Mouse (Mus musculus) gastrocnemius, postnatal 14 days (tissue): Measurements from ENCODE around the gene Myt1. TPM values are rescaled to one million over a fixed set of nuclear protein-coding genes. Genes with fewer than 3 reads are reported as not detected.
"Not testable (repeated sequence)": the region's sequence is repeated elsewhere in the genome, so short reads cannot be mapped to it uniquely, and the experiment has no call there.

Experiments
- DNase-seq: peaks from one replicate; pipeline ENCODE4 v3.0.0; 2021; ENCODE audit warnings: mixed read lengths
- intact Hi-C: fragments of 180-260 bp; cut with DNase I; formaldehyde crosslinking; loops from one replicate; pipeline ENCODE4 v1.15.1; 2025; ENCODE audit warnings: low total_unique reads
- total RNA-seq, 2 experiments: library from RNA; stranded (reverse); gene quantifications; 2 replicates each; pipeline ENCODE4 v1.2.3; 2021

The Myt1 gene
- total RNA-seq, 2 experiments from 2014 or later: not detected

GRCm38 (mm10) chr2:181773203-181773602 is 10.1 kb downstream of the Myt1 start:
- intact Hi-C loops: no loop called here
- no peak for DNase-seq

- intact Hi-C loops: no loop called here
- DNase-seq: no peak
These were observed 12.7 kb downstream of the Myt1 start for GRCm38 (mm10) chr2:181775786-181776185.

DNA sequence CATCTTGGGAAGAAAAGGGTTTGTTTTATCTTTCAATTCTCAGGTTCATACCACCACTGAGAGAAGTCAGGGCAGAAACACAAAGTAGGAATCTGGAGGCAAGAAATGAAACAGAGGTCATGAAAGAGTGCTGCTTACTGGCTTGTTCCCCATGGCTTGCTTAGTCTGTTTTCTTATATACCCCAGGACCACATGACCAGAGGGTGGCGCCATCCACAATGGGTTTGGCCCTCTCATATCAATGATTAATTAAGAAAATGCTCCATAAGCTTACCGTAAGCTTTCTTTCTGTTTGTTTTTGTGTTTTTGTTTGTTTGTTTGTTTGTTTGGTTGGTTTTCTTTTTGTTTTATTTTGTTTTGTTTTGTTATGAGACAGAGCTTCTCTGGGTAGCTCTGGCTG is 14.6 kb downstream of the Myt1 start:
- intact Hi-C loops: no loop called here
- no peak for DNase-seq

DNA sequence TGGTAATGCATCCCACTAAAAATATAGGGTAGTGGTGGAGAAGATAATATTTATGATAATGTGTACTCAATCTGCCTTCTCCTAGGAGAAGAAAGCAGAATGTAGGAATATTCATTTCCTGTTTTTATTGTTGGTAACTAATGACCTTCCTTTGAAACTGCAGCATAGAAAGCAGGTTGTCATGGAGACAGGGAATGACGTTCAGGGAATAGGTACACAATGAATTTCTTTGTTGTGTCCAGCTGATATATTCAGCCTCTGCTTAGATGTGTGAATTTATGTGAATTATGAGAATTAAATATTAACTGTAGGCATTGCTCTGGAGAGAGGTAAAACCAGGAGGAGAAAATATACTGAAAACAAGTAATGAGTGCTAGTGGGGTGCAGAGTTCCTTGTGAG is 18.3 kb downstream of the Myt1 start:
- no peak for DNase-seq
- intact Hi-C loops: no loop called here

- intact Hi-C loops: no loop called here
- no peak for DNase-seq
These were observed 24.7 kb downstream of the Myt1 start for GRCm38 (mm10) chr2:181787852-181788251.

- intact Hi-C loops: no loop called here
- no peak for DNase-seq
These were observed 26.3 kb downstream of the Myt1 start for GRCm38 (mm10) chr2:181789396-181789795.

DNA sequence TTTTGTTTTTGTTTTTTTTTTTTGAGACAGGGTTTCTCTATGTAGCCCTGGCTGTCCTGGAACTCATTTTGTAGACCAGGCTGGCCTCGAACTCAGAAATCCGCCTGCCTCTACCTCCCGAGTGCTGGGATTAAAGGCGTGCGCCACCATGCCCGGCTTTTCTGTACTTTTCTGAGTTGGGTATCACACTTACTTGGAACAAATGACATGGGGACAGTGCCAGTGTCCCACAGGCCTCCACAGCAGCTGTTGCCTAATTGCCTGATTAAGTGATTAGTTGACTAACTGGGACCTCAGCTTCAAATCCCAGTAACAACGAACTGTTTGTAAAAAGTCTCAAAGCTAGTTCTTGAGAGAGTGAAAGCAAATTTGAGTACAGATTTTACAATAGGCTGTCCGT is 30.1 kb downstream of the Myt1 start:
- intact Hi-C loops: not testable (repeated sequence)

GRCm38 (mm10) chr2:181795641-181796130 is 32.6 kb downstream of the Myt1 start:
- no peak for DNase-seq
- intact Hi-C loops: no loop called here

More for the DNA sequence above, 30.1 kb downstream of the Myt1 start:
- not testable (repeated sequence) for DNase-seq

- intact Hi-C loops: no loop called here
- no peak for DNase-seq
These were observed 34.5 kb downstream of the Myt1 start for GRCm38 (mm10) chr2:181797672-181798071.

DNA sequence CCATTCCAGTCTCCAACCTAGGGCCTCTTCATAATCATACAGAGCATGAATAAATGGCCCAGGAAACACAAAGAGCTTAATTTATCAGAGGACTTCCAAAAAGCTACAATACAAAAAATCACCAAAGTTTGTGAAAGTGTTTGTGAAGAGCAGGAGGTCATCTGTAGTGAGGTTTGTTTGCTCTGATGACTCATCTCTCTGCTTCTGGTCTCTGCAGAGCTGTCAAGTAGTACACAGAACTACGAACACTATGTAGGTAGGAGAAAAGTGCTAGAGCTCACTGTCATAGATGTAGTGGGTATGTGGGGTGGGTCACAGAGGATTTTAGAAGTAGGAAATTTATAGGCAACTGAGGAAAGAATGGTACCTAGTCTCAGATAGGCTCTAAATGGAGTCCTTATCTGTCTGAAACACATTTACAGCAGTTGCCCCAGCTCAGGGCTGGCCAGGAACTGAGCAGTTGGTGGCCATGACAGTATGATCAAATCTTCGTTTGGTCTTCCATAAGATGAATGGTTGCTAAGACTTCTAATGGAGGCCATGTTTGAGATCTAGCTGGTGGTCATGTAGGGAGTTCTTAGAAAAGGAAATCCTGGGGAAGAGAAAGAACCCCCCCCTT is 66.0 kb downstream of the Myt1 start:
- intact Hi-C loops: no loop called here
- no peak for DNase-seq

- no peak for DNase-seq
- intact Hi-C loops: no loop called here
These were observed 69.6 kb downstream of the Myt1 start for GRCm38 (mm10) chr2:181832745-181833144.

GRCm38 (mm10) chr2:181837372-181838292 is 74.5 kb downstream of the Myt1 start, which contains the start of gene Pcmtd2:
Pcmtd2 (plus strand) TSS chr2:181837854.
- peak; percentile 91 for DNase-seq

DNA sequence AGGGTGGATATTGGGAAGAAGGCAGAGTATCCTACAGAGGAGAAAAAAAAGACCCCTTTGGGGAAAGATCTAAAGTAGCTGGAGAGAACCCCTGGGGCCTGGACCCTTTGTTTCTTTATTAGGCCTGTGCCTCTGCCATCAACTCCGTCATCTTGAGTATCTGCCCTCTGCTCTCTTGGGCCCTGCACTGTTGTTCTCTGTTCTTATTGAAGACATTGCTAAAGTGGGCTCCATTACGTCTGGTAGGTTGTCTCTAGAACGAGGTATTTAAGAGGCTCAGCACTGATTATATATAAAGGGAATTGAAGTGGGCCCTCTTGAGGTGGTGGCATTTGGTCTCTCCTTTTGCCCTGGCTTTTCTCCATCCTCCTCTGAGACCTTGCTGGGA is 75.2 kb downstream of the Myt1 start:
- DNase-seq: no peak
- intact Hi-C loops: no loop called here

More at GRCm38 (mm10) chr2:181837372-181838292, 74.5 kb downstream of the Myt1 start, which contains the start of gene Pcmtd2:
- intact Hi-C loops: no loop called here

DNA sequence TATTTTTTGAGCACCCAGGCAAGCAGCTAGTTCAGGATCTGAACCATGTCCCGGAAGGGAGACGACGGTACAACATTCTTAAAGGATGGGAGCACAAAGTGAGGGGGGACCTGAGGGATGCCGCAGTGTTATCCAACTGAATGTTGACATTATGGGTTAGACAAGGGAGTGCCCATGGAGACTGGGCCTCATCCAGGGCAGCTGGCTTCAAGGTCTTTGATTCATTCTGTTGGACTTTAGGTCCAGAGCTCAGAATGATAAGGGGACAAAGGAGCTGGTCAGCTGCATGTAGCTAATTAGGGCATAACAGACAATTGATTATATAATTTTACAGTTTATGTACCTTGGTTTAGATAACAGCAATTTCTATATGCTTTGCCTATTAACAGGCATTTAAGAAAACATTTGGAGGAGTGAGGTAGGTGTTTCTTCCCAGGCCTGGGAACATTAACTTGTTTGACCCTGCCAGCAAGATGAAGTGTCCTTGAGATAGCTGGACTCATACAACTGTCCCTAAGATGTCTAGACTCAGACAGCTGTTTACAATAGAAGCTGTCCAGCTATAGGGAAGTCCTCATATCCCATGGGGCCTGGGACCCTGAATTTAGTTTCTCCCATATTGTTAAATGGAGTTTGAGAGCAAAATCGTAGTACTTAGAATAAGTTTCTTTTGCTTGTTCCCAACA is 82.7 kb downstream of the Myt1 start:
- intact Hi-C loops: no loop called here

GRCm38 (mm10) chr2:181863791-181864535 is 100.8 kb downstream of the Myt1 start, which contains the start of gene Polr3k:
Polr3k (plus strand) TSS chr2:181864337.
- intact Hi-C loops: loop anchor here (10.0 kb wide), 1 partner anchor 139 kb away; no protein-coding TSS in a partner anchor
- peak; percentile 91 for DNase-seq

More for the DNA sequence above, 82.7 kb downstream of the Myt1 start:
- DNase-seq: no peak

DNA sequence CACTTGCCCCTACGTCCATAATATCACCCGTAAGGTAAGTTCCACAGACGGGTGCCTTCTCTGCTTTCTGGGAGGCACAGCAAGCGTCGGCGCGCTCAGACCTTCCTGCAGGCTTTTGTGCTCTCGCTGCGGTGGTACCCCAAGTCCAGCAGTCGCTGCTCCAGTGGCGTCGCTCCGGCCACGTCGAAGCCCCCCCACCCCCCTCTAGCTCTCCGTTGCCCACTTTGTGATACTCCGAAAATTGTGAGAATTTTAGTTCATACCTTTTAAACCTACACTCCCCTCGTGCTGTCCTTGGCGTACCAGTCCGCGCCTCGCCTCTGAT is 101.4 kb downstream of the Myt1 start:
- intact Hi-C loops: loop anchor here (10.0 kb wide), 1 partner anchor 140 kb away; no protein-coding TSS in a partner anchor
- no peak for DNase-seq

GRCm38 (mm10) chr2:181866931-181867330 is 103.8 kb downstream of the Myt1 start:
- intact Hi-C loops: loop anchor here (10.0 kb wide), 1 partner anchor 142 kb away; no protein-coding TSS in a partner anchor
- peak; percentile 33 for DNase-seq

DNA sequence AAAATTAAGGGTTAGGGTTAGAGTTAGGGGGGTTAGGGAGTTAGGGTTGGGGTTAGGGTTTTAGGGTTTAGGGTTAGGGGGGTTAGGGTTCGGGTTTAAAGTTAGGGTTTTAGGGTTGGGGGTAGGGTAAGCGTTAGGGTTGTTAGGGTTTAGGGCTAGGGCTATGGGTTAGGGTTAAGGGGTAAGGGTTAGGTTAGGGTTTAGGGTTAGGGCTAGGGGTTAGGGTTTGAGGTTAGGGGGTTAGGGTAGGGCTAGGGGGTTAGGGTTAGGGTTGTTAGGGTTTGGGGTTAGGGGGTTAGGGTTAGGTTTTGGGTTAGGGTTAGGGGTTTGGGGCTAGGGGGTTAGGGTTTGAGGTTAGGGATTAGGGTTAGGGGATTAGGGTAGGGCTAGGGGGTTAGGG is 107.9 kb downstream of the Myt1 start:
- DNase-seq: no peak
- intact Hi-C loops: no loop called here
